Mouse (Mus musculus): Measurements from ENCODE around the gene Col8a2.

Gene Col8a2

GRCm38 (mm10) chr4:126286492-126286891 lies at the start of gene Col8a2:
Gene Col8a2 (plus strand): TSS chr4:126286793.
- DNase-seq (ENCODE audit: low spot score in 2 of 2), result no peak

- no peak for DNase-seq (ENCODE audit: low spot score in 2 of 2)
These were observed 48.8 kb upstream of the Col8a2 start for GRCm38 (mm10) chr4:126237721-126238242.

- no peak for DNase-seq (ENCODE audit: low spot score in 2 of 2)
These were observed 46.6 kb upstream of the Col8a2 start for GRCm38 (mm10) chr4:126239862-126240475.

GRCm38 (mm10) chr4:126241956-126242355 lies 44.6 kb upstream of the Col8a2 start:
- no peak for DNase-seq (ENCODE audit: low spot score in 2 of 2)

GRCm38 (mm10) chr4:126242510-126242909 lies 44.1 kb upstream of the Col8a2 start:
- DNase-seq (ENCODE audit: low spot score in 2 of 2), result no peak

GRCm38 (mm10) chr4:126246202-126246889 lies 40.2 kb upstream of the Col8a2 start:
- no peak for DNase-seq (ENCODE audit: low spot score in 2 of 2)

- DNase-seq (ENCODE audit: low spot score in 2 of 2), result no peak
These were observed 38.2 kb upstream of the Col8a2 start for GRCm38 (mm10) chr4:126248261-126248868.

- DNase-seq (ENCODE audit: low spot score in 2 of 2), result no peak
These were observed 35.9 kb upstream of the Col8a2 start for GRCm38 (mm10) chr4:126250659-126251058.

GRCm38 (mm10) chr4:126251655-126252254 lies 34.8 kb upstream of the Col8a2 start:
- no peak for DNase-seq (ENCODE audit: low spot score in 2 of 2)

GRCm38 (mm10) chr4:126252411-126253237 lies 34.0 kb upstream of the Col8a2 start:
- DNase-seq (ENCODE audit: low spot score in 2 of 2), result no peak

GRCm38 (mm10) chr4:126253637-126254272 lies 32.8 kb upstream of the Col8a2 start:
- no peak for DNase-seq (ENCODE audit: low spot score in 2 of 2)

- no peak for DNase-seq (ENCODE audit: low spot score in 2 of 2)
These were observed 32.1 kb upstream of the Col8a2 start for GRCm38 (mm10) chr4:126254315-126255112.

- DNase-seq (ENCODE audit: low spot score in 2 of 2), result peak; percentile 47 to 55
These were observed 31.2 kb upstream of the Col8a2 start for GRCm38 (mm10) chr4:126255113-126256001.

GRCm38 (mm10) chr4:126256131-126256791 lies 30.3 kb upstream of the Col8a2 start, which contains the start of gene Map7d1:
Gene Map7d1 (minus strand): TSS chr4:126256343.
- DNase-seq (ENCODE audit: low spot score in 2 of 2), result peak; percentile 69 to 86

- no peak for DNase-seq (ENCODE audit: low spot score in 2 of 2)
These were observed 29.4 kb upstream of the Col8a2 start for GRCm38 (mm10) chr4:126256967-126257881.

- no peak for DNase-seq (ENCODE audit: low spot score in 2 of 2)
These were observed 27.5 kb upstream of the Col8a2 start for GRCm38 (mm10) chr4:126259063-126259462.

GRCm38 (mm10) chr4:126259523-126260160 lies 27.0 kb upstream of the Col8a2 start:
- DNase-seq (ENCODE audit: low spot score in 2 of 2), result peak; percentile 63 to 68
